Mouse (Mus musculus) ES-E14 (cell line): ENCODE measurements at regions not wholly inside any gene's neighbourhood (a gene's known extent, or its start where the extent isn't known, plus 50 kb on each side); places are given as distances from the start of the nearest gene placed in this dataset.

Experiments used
- DNase-seq: peaks from one replicate; pipeline ENCODE4 v3.0.0-alpha.2; 2013; ENCODE audit warnings: low read depth, low spot score
- H3K27ac ChIP-seq: 2 replicates; pipeline ENCODE4 v1.5.1; 2012; ENCODE audit warnings: low read depth, mild to moderate bottlenecking, low read length, moderate library complexity, mixed read lengths; ENCODE audit not compliant: poor library complexity, insufficient read depth, severe bottlenecking
- H3K36me3 ChIP-seq: 2 replicates; pipeline ENCODE4 v1.6.1; 2012; ENCODE audit warnings: mild to moderate bottlenecking, low read length, moderate library complexity, mixed read lengths; ENCODE audit not compliant: control insufficient read depth, poor library complexity, insufficient read depth, severe bottlenecking
- H3K4me1 ChIP-seq, 2 experiments: fragments of 150-350 bp in 1 of 2; sonication (generic) in 1 of 2; 2 replicates each; pipeline ENCODE4 v1.6.1; 2012; ENCODE audit warnings: low read length in 2 of 2, mild to moderate bottlenecking in 1 of 2, mixed read lengths in 1 of 2; ENCODE audit not compliant: control insufficient read depth in 2 of 2, insufficient read depth in 2 of 2, poor library complexity in 1 of 2
- H3K4me3 ChIP-seq, 2 experiments: fragments of 150-350 bp in 1 of 2; sonication (generic) in 1 of 2; 2 replicates each; pipeline ENCODE4 v1.5.1; 2012; ENCODE audit warnings: low read length in 2 of 2, low read depth in 1 of 2, mild to moderate bottlenecking in 1 of 2, mixed read lengths in 1 of 2; ENCODE audit not compliant: insufficient read depth in 1 of 2, poor library complexity in 1 of 2, severe bottlenecking in 1 of 2
- H3K9ac ChIP-seq: 2 replicates; pipeline ENCODE4 v1.6.1; 2012; ENCODE audit warnings: low read depth, mild to moderate bottlenecking, low read length, mixed read lengths; ENCODE audit not compliant: poor library complexity, insufficient read depth, severe bottlenecking
- H3K9me3 ChIP-seq: fragments of 150-350 bp; sonication (generic); 2 replicates; pipeline ENCODE4 v1.6.1; 2012; ENCODE audit warnings: low read depth, mild to moderate bottlenecking, low read length; ENCODE audit not compliant: control insufficient read depth, insufficient read depth
- CHD2 ChIP-seq: IDR thresholded peaks from 2 replicates; pipeline ENCODE4 v1.6.1; 2014; ENCODE audit warnings: mild to moderate bottlenecking, low read depth, low read length, inconsistent platforms
- HCFC1 ChIP-seq: IDR thresholded peaks from 2 replicates; pipeline ENCODE4 v1.6.1; 2012; ENCODE audit warnings: low read length, inconsistent platforms, borderline replicate concordance; ENCODE audit not compliant: insufficient read depth
- MAFK ChIP-seq: IDR thresholded peaks from 2 replicates; pipeline ENCODE4 v1.6.1; 2014; ENCODE audit warnings: mild to moderate bottlenecking, low read depth, low read length, inconsistent platforms; ENCODE audit not compliant: insufficient read depth
- ZC3H11A ChIP-seq: IDR thresholded peaks from 2 replicates; pipeline ENCODE4 v1.6.1; 2012; ENCODE audit warnings: low read depth, mild to moderate bottlenecking, inconsistent platforms, low read length, borderline replicate concordance
- ZNF384 ChIP-seq: IDR thresholded peaks from 2 replicates; pipeline ENCODE4 v1.6.1; 2012; ENCODE audit warnings: low read depth, low read length, inconsistent platforms
- in situ Hi-C, 2 experiments: fragments of 600-800 bp; cut with MboI; formaldehyde crosslinking; loops; one replicate each; pipeline ENCODE4 v1.15.1; 2025; ENCODE audit warnings: low sequenced_read_pairs in 2 of 2, inconsistent platforms in 1 of 2; ENCODE audit not compliant: unreplicated experiment in 2 of 2

DNA sequence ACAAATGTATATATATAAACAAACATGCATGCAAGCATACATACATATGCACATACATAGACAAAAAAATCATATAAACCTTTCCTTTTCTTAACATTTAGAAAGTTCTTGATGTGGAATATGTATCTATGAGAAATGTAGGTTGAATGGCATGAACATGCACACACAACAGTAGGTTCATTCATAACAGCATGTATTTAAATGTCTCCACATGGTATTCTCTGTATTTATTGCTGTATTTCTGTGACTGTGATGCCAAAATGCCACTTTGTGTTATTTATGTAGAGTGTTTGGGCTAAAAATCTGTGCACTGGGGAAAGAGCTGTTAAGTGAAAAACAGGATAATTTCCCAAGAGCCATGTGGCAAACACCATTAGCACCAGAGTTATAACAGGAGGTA lies 1528.2 kb upstream of the Dsel start:
- Histone ChIP-seq H3K9ac (no peak overlapping the region), H3K9me3 (no peaks in the 10 kb centered on the region), H3K36me3 (no peaks in the 10 kb centered on the region), H3K4me1 (no peaks in the 10 kb centered on the region), H3K27ac (no peak overlapping the region), H3K4me3 (no peak overlapping the region)
- in situ Hi-C loops: no loop called here
- no peak for TF ChIP-seq HCFC1
- TF ChIP-seq CHD2: no peak
- TF ChIP-seq ZNF384: no peak
- TF ChIP-seq ZC3H11A: no peak
- TF ChIP-seq MAFK: no peak
- DNase-seq: no peak

DNA sequence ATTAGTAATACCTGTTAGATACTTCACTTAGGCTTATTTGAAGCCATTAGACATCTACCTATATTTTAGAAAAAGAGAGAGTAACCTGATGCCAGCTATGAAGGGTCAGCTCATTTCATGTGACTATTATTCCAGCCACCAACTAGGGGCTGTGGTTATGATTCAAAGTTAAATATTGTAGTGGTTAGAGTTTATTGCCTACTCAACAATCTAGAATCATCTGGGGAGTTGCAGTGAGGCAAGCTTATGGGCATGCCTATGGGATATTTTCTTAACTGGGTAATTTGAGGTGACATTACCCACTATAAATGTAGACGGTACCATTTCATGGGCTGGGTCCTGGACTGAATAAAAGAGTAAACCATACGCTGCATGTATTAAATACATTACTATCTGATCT lies 1525.2 kb upstream of the Dsel start:
- Histone ChIP-seq H3K9me3 (no peaks in the 10 kb centered on the region), H3K4me3 (no peak overlapping the region), H3K4me1 (no peaks in the 10 kb centered on the region), H3K36me3 (no peaks in the 10 kb centered on the region), H3K27ac (no peak overlapping the region), H3K9ac (no peak overlapping the region)
- DNase-seq: no peak
- TF ChIP-seq ZNF384 (no peak), MAFK (no peak), HCFC1 (no peak), ZC3H11A (no peak), CHD2 (no peak)
- in situ Hi-C loops: no loop called here

DNA sequence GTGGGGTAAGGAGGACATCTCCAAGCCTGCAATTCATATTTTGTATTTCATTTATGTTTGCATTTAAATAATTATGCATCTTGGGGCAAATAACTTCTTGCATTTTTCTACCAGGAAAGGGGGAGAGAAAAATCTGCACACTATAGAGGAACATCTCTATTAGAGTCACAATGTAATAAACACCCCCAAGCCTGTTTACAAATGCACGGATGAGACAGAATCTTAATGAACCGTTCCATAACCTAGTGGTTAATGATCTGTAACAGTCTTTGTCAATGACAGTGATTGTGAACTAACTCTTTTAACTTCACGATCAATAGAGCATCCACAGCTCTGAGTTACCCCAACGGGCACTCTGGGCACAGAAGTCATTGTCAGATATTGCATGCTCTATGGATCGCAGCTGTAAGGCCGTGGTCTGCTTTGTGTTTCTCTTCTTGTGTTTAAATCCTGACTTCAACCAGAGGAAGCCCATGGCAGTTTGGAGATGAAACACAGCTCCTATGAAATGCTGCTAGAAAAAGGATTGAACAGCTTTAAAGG lies 1520.2 kb upstream of the Dsel start:
- in situ Hi-C loops: no loop called here
- Histone ChIP-seq H3K9ac (no peak overlapping the region), H3K27ac (no peak overlapping the region), H3K4me3 (no peak overlapping the region), H3K36me3 (no peaks in the 10 kb centered on the region), H3K4me1 (no peaks in the 10 kb centered on the region), H3K9me3 (no peaks in the 10 kb centered on the region)
- TF ChIP-seq CHD2 (no peak), HCFC1 (no peak), MAFK (no peak), ZNF384 (no peak), ZC3H11A (no peak)
- no peak for DNase-seq

DNA sequence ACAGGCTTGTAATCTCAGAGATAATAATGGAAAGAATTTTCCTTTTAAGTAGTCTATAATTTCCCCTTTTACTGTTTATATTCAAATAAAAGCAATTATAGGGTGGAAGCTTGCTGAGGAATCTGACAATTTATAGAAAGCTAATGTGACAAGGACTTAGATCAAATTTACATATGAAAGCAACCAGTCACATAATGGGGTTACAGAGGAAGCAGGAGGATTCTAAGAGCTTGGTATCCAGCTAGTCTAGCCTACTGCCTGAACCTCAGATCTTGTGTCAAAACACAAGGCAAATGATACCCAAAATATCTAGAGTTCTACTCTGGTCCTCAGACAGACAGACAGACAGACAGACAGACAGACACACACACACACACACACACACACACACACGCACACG lies 1519.0 kb upstream of the Dsel start:
- in situ Hi-C loops: no loop called here
- H3K9ac ChIP-seq: no peak overlapping the region
- no peak overlapping the region for H3K4me3 ChIP-seq
- no peaks in the 10 kb centered on the region for H3K4me1 ChIP-seq
- no peaks in the 10 kb centered on the region for H3K9me3 ChIP-seq
- DNase-seq: no peak
- H3K36me3 ChIP-seq: no peaks in the 10 kb centered on the region
- no peak overlapping the region for H3K27ac ChIP-seq
- TF ChIP-seq ZNF384: no peak

DNA sequence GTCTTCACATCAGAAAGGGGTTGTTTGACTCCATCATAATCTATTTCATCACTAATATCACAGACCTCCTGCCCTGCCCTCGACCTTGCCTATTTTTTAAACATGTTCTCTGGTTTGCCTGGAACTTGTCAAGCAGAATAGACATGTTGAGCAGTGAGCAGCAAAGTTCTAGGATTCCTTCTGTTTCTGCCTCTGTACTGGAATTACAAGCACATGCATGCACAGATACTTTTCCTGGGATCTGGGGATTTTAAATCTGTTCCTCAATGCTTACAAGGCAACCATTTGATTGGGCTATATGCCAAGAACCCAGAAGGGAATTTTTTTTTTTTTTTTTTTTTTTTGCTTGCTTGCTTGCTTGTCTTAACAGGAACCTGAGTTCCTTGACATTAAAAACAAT lies 1508.0 kb upstream of the Dsel start:
- no peaks in the 10 kb centered on the region for H3K9me3 ChIP-seq
- H3K36me3 ChIP-seq: no peaks in the 10 kb centered on the region
- in situ Hi-C loops: no loop called here
- H3K9ac ChIP-seq: no peak overlapping the region
- H3K4me3 ChIP-seq: no peak overlapping the region
- no peak overlapping the region for H3K27ac ChIP-seq
- no peak for DNase-seq
- TF ChIP-seq MAFK: no peak
- no peak for TF ChIP-seq HCFC1
- TF ChIP-seq CHD2: no peak
- TF ChIP-seq ZC3H11A: no peak
- TF ChIP-seq ZNF384: no peak
- no peaks in the 10 kb centered on the region for H3K4me1 ChIP-seq
